Mouse (Mus musculus): ENCODE measurements at regions not wholly inside any gene's neighbourhood (a gene's known extent, or its start where the extent isn't known, plus 50 kb on each side); places are given as distances from the start of the nearest gene placed in this dataset.

DNA sequence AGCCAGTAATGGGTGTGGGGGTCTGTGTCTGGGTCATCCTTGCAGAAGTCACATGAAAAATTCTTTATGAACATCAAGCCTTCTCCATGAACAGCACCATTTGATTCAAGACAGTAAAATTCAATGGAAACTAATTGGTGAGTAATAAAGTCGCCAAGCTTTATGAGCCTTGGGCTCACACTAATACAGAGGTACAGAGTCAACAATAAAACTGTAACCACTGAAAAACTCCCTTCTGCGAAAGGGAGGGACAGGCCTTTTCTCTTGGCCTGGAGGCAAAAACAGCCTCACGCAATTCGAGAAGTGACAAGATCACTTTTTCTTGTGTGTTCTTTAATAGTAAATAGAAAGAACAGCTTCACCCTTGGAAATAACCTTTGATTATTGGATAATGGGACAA, 200.7 kb downstream of the Lrrn1 start:
- TF ChIP-seq ZNF384 (IDR thresholded peaks at IDR 0.05; ENCODE audit: low read depth, low read length) = no peak
- no peak for TF ChIP-seq ZC3H11A (IDR thresholded peaks at IDR 0.05; ENCODE audit: borderline replicate concordance, low read depth, low read length)
- no peak for TF ChIP-seq HCFC1 (IDR thresholded peaks at IDR 0.05; ENCODE audit: borderline replicate concordance, insufficient read depth, low read length)
- no peak for TF ChIP-seq CHD2 (IDR thresholded peaks at IDR 0.05; ENCODE audit: low read depth, low read length)
- TF ChIP-seq MAFK (IDR thresholded peaks at IDR 0.05; ENCODE audit: insufficient read depth, low read depth, low read length) = no peak

GRCm38 (mm10) chr6:107734773-107735172, 205.2 kb downstream of the Lrrn1 start:
- H3K9ac ChIP-seq (ENCODE audit: insufficient read depth, low read depth, low read length, poor library complexity, severe bottlenecking) = no peak overlapping the region
- H3K4me3 ChIP-seq (ENCODE audit: insufficient read depth in 1 of 2, low read depth in 1 of 2, low read length in 2 of 2, poor library complexity in 1 of 2, severe bottlenecking in 1 of 2) = no peak overlapping the region
- no peaks in the 10 kb centered on the region for H3K9me3 ChIP-seq (ENCODE audit: control insufficient read depth, insufficient read depth, low read depth, low read length)
- TF ChIP-seq CHD2 (IDR thresholded peaks at IDR 0.05; ENCODE audit: low read depth, low read length) (no peak), ZC3H11A (IDR thresholded peaks at IDR 0.05; ENCODE audit: borderline replicate concordance, low read depth, low read length) (no peak), HCFC1 (IDR thresholded peaks at IDR 0.05; ENCODE audit: borderline replicate concordance, insufficient read depth, low read length) (no peak)
- DNase-seq (ENCODE audit: low read depth, low spot score) = no peak
- no peaks in the 10 kb centered on the region for H3K36me3 ChIP-seq (ENCODE audit: control insufficient read depth, insufficient read depth, low read length, poor library complexity, severe bottlenecking)
- no peak overlapping the region for H3K27ac ChIP-seq (ENCODE audit: insufficient read depth, low read depth, low read length, poor library complexity, severe bottlenecking)
- no peaks in the 10 kb centered on the region for H3K4me1 ChIP-seq (ENCODE audit: control insufficient read depth in 2 of 2, insufficient read depth in 2 of 2, low read length in 2 of 2, poor library complexity in 1 of 2)
- in situ Hi-C loops (cut with MboI; ENCODE audit: low sequenced_read_pairs in 2 of 2, unreplicated experiment in 2 of 2) = no loop called here

More for the DNA sequence above, 200.7 kb downstream of the Lrrn1 start:
- H3K4me3 ChIP-seq (ENCODE audit: insufficient read depth in 1 of 2, low read depth in 1 of 2, low read length in 2 of 2, poor library complexity in 1 of 2, severe bottlenecking in 1 of 2) = no peak overlapping the region
- in situ Hi-C loops (cut with MboI; ENCODE audit: low sequenced_read_pairs in 2 of 2, unreplicated experiment in 2 of 2) = no loop called here
- H3K9ac ChIP-seq (ENCODE audit: insufficient read depth, low read depth, low read length, poor library complexity, severe bottlenecking) = no peak overlapping the region
- no peaks in the 10 kb centered on the region for H3K36me3 ChIP-seq (ENCODE audit: control insufficient read depth, insufficient read depth, low read length, poor library complexity, severe bottlenecking)
- no peak for DNase-seq (ENCODE audit: low read depth, low spot score)
- H3K4me1 ChIP-seq (ENCODE audit: control insufficient read depth in 2 of 2, insufficient read depth in 2 of 2, low read length in 2 of 2, poor library complexity in 1 of 2) = no peaks in the 10 kb centered on the region
- H3K9me3 ChIP-seq (ENCODE audit: control insufficient read depth, insufficient read depth, low read depth, low read length) = no peaks in the 10 kb centered on the region
- H3K27ac ChIP-seq (ENCODE audit: insufficient read depth, low read depth, low read length, poor library complexity, severe bottlenecking) = no peak overlapping the region

GRCm38 (mm10) chr6:107749111-107749736, 219.7 kb downstream of the Lrrn1 start:
- H3K4me1 ChIP-seq (ENCODE audit: control insufficient read depth in 2 of 2, insufficient read depth in 2 of 2, low read length in 2 of 2, poor library complexity in 1 of 2) = no peaks in the 10 kb centered on the region
- no peak overlapping the region for H3K4me3 ChIP-seq (ENCODE audit: insufficient read depth in 1 of 2, low read depth in 1 of 2, low read length in 2 of 2, poor library complexity in 1 of 2, severe bottlenecking in 1 of 2)
- TF ChIP-seq HCFC1 (IDR thresholded peaks at IDR 0.05; ENCODE audit: borderline replicate concordance, insufficient read depth, low read length) = no peak
- no peaks in the 10 kb centered on the region for H3K9me3 ChIP-seq (ENCODE audit: control insufficient read depth, insufficient read depth, low read depth, low read length)
- no peak overlapping the region for H3K9ac ChIP-seq (ENCODE audit: insufficient read depth, low read depth, low read length, poor library complexity, severe bottlenecking)
- in situ Hi-C loops (cut with MboI; ENCODE audit: low sequenced_read_pairs in 2 of 2, unreplicated experiment in 2 of 2) = no loop called here
- H3K27ac ChIP-seq (ENCODE audit: insufficient read depth, low read depth, low read length, poor library complexity, severe bottlenecking) = no peak overlapping the region
- no peaks in the 10 kb centered on the region for H3K36me3 ChIP-seq (ENCODE audit: control insufficient read depth, insufficient read depth, low read length, poor library complexity, severe bottlenecking)
- DNase-seq (ENCODE audit: low read depth, low spot score) = no peak

DNA sequence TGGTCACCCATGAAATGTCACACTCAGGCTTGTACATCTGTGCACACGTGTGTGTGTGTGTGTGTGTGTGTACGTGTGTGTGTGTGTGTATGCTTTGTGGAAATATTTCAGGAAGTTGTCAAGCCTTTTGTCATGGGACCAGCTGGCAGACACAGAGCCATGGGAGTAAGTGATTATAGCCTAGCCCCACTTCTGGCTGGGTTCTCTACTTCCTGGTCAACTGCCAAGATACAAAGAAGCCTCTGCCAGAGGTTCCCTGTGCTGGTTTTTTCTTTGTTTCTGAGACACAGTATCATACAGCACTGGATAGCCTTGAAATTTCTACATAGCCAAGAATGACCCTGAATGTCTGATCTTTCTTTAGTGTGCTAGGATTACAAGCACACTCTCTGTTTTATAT, 220.2 kb downstream of the Lrrn1 start:
- H3K9ac ChIP-seq (ENCODE audit: insufficient read depth, low read depth, low read length, poor library complexity, severe bottlenecking) = no peak overlapping the region
- no peak overlapping the region for H3K27ac ChIP-seq (ENCODE audit: insufficient read depth, low read depth, low read length, poor library complexity, severe bottlenecking)
- no peak for DNase-seq (ENCODE audit: low read depth, low spot score)
- TF ChIP-seq ZC3H11A (IDR thresholded peaks at IDR 0.05; ENCODE audit: borderline replicate concordance, low read depth, low read length) (no peak), CHD2 (IDR thresholded peaks at IDR 0.05; ENCODE audit: low read depth, low read length) (no peak), ZNF384 (IDR thresholded peaks at IDR 0.05; ENCODE audit: low read depth, low read length) (no peak), HCFC1 (IDR thresholded peaks at IDR 0.05; ENCODE audit: borderline replicate concordance, insufficient read depth, low read length) (no peak), MAFK (IDR thresholded peaks at IDR 0.05; ENCODE audit: insufficient read depth, low read depth, low read length) (no peak)
- H3K9me3 ChIP-seq (ENCODE audit: control insufficient read depth, insufficient read depth, low read depth, low read length) = no peaks in the 10 kb centered on the region
- in situ Hi-C loops (cut with MboI; ENCODE audit: low sequenced_read_pairs in 2 of 2, unreplicated experiment in 2 of 2) = no loop called here
- H3K4me1 ChIP-seq (ENCODE audit: control insufficient read depth in 2 of 2, insufficient read depth in 2 of 2, low read length in 2 of 2, poor library complexity in 1 of 2) = no peaks in the 10 kb centered on the region
- no peak overlapping the region for H3K4me3 ChIP-seq (ENCODE audit: insufficient read depth in 1 of 2, low read depth in 1 of 2, low read length in 2 of 2, poor library complexity in 1 of 2, severe bottlenecking in 1 of 2)
- no peaks in the 10 kb centered on the region for H3K36me3 ChIP-seq (ENCODE audit: control insufficient read depth, insufficient read depth, low read length, poor library complexity, severe bottlenecking)

DNA sequence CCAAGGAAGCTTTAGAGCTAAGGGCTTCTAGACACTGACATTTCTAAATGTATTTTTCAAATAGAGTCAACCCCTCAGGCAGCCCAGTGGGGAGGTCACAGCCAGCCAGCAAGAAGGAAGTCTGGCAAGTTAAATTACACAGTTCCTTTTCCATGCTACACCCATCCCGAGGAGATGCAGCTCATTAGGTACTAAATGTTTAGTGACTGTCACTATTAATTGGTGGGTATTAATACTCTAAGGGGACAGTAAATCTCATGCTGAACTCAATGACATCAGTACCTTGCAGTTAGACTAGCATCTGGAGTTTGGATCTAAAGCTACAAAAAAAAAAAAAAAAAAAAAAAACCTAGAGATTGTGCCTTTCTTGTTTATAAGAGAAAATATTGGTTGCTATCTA, 222.6 kb downstream of the Lrrn1 start:
- TF ChIP-seq CHD2 (IDR thresholded peaks at IDR 0.05; ENCODE audit: low read depth, low read length) (no peak), ZC3H11A (IDR thresholded peaks at IDR 0.05; ENCODE audit: borderline replicate concordance, low read depth, low read length) (no peak), HCFC1 (IDR thresholded peaks at IDR 0.05; ENCODE audit: borderline replicate concordance, insufficient read depth, low read length) (no peak)
- in situ Hi-C loops (cut with MboI; ENCODE audit: low sequenced_read_pairs in 2 of 2, unreplicated experiment in 2 of 2) = no loop called here
- no peak overlapping the region for H3K27ac ChIP-seq (ENCODE audit: insufficient read depth, low read depth, low read length, poor library complexity, severe bottlenecking)
- DNase-seq (ENCODE audit: low read depth, low spot score) = no peak
- H3K36me3 ChIP-seq (ENCODE audit: control insufficient read depth, insufficient read depth, low read length, poor library complexity, severe bottlenecking) = no peaks in the 10 kb centered on the region
- H3K9me3 ChIP-seq (ENCODE audit: control insufficient read depth, insufficient read depth, low read depth, low read length) = no peaks in the 10 kb centered on the region
- H3K4me1 ChIP-seq (ENCODE audit: control insufficient read depth in 2 of 2, insufficient read depth in 2 of 2, low read length in 2 of 2, poor library complexity in 1 of 2) = no peaks in the 10 kb centered on the region
- no peak overlapping the region for H3K4me3 ChIP-seq (ENCODE audit: insufficient read depth in 1 of 2, low read depth in 1 of 2, low read length in 2 of 2, poor library complexity in 1 of 2, severe bottlenecking in 1 of 2)
- no peak overlapping the region for H3K9ac ChIP-seq (ENCODE audit: insufficient read depth, low read depth, low read length, poor library complexity, severe bottlenecking)
